Mouse (Mus musculus) embryo, embryonic 11.5 days (tissue): ENCODE measurements around the gene Rflna.

ENCODE experiments used
- DNase-seq: peaks from one replicate; pipeline ENCODE4 v3.0.0-alpha.2; 2012; ENCODE audit warnings: low read depth, low spot score

Gene Rflna

GRCm38 (mm10) chr5:125052603-125053488 lies 49.8 kb downstream of the Rflna start:
- no peak for DNase-seq

DNA sequence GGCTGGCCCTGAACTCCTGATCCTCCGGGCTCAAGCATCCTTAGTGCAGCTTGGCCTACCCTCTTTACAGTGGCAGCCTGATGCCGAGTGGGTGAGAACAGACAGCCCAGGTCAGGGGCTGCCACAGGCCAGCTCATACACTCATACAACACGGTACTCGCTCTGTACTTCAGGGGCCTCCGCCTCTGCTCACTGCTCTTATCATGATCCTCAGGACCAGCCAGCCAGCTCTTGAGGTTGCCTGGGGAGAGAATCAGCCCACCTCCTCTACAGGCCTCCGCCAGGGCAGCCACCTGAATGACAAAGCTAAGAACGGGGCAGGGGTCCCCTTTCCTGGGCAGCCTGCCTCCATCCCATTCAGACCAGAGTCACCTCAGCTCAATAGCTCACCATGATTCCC lies 50.6 kb downstream of the Rflna start:
- no peak for DNase-seq

- DNase-seq = no peak
Measured at GRCm38 (mm10) chr5:125055901-125056300, 52.9 kb downstream of the Rflna start.

DNA sequence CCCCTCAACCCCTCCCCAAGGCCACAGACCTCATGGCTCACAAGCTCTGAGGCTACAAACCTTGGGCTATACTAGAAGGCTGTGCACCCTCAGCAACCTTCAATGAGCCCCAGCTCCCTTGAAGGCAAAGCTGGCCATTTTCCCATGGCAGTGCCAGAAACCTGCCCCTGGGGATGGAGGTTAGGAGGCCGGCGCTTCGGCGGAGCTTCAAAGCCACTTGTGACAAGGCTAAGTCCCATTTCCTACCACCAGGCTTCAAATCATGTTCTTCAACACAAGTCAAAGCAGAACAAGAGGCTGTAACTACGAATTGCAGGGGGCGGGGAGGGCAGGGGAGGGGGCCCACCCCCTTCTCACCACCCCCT lies 53.3 kb downstream of the Rflna start:
- no peak for DNase-seq

DNA sequence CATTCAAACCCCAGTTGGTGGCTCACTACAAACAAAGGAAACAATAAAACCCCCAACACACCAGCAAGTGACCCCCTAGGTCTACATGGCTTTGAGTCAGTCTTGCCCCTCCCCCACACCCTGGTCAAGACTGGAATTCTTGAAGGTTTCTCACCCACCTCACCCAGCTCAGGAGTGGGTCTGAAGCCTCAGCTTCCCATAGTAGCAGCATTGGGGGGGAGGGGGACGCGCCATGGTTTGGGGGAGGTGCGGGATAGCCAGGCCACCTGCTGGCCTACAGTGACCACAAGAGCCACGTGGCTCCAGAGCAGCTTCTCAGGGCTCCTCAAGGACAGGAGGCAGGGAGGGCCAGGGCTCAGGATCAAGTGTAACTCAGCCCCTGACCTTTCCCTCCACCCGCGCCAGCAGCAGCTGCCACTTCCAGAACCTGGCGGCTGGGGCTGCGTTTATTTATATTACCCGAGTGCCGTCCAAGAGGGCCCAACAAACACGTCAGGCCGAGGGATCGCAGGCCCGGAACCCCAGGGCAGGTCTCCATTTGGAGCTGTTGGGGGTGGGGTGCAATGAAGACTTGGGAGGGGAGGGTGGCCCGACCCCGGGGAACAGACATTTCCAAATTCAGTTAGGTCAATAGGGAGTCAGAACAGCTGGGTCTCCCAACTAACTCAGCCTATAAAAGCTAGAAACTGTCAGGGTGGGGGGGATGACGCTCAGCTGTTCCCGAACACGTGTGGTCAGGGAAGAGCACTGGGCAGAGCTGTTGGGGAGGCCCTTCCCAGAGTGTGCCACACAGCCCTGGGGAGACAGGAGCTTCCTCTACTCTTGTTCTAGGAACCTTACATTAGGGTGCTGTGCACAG lies 53.9 kb downstream of the Rflna start:
- DNase-seq = no peak

- DNase-seq = no peak
Measured at GRCm38 (mm10) chr5:125057555-125058266, 54.7 kb downstream of the Rflna start.

DNA sequence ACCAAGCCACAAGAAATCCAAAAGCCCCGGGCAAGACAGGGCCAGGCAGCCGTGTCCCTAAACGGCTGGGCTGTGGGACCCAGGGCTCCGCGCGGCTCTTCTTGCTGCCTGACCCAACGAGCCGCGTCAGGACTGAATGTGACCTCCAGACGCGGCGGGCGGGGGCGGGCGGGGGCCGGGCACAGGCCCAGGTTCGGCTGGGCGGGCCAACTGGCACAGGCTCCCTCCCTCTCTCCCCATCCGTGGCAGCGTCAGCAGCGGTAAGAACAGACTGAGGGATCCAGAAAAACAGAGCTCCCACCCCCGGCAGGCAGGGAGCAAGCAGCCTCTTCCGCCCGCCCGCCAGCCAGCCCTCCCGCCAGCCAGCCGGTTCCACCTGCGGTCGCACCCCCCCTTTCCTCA lies 55.2 kb downstream of the Rflna start:
- no peak for DNase-seq
